Mouse (Mus musculus): ENCODE results near the gene Pgghg.

Pgghg gene

GRCm38 (mm10) chr7:140941222-140942051 lies at the start of gene Pgghg:
TSS of gene Pgghg (plus strand) at chr7:140941391.
- peak; percentile 68 to 78 for DNase-seq (ENCODE audit: low spot score in 2 of 2)

- DNase-seq (ENCODE audit: low spot score in 2 of 2) = no peak
Observed at GRCm38 (mm10) chr7:140894031-140894430, 47.2 kb upstream of the Pgghg start.

- DNase-seq (ENCODE audit: low spot score in 2 of 2) = no peak
Observed at GRCm38 (mm10) chr7:140894611-140895010, 46.6 kb upstream of the Pgghg start.

GRCm38 (mm10) chr7:140897863-140898262 lies 43.3 kb upstream of the Pgghg start:
- DNase-seq (ENCODE audit: low spot score in 2 of 2) = no peak

GRCm38 (mm10) chr7:140899121-140899520 lies 42.1 kb upstream of the Pgghg start:
- no peak for DNase-seq (ENCODE audit: low spot score in 2 of 2)

GRCm38 (mm10) chr7:140900220-140900619 lies 41.0 kb upstream of the Pgghg start, which contains the start of gene Cox8b:
TSS of gene Cox8b (minus strand) at chr7:140900446.
- DNase-seq (ENCODE audit: low spot score in 2 of 2) = no peak

- no peak for DNase-seq (ENCODE audit: low spot score in 2 of 2)
Observed at GRCm38 (mm10) chr7:140902036-140902875, 38.9 kb upstream of the Pgghg start.

- peak; percentile 74 to 84 for DNase-seq (ENCODE audit: low spot score in 2 of 2)
Observed at GRCm38 (mm10) chr7:140903212-140903611, 38.0 kb upstream of the Pgghg start.

GRCm38 (mm10) chr7:140905642-140906081 lies 35.5 kb upstream of the Pgghg start:
- DNase-seq (ENCODE audit: low spot score in 2 of 2) = no peak

GRCm38 (mm10) chr7:140907131-140907530 lies 34.1 kb upstream of the Pgghg start:
- no peak for DNase-seq (ENCODE audit: low spot score in 2 of 2)

GRCm38 (mm10) chr7:140907697-140908096 lies 33.5 kb upstream of the Pgghg start:
- DNase-seq (ENCODE audit: low spot score in 2 of 2) = no peak

- no peak for DNase-seq (ENCODE audit: low spot score in 2 of 2)
Observed at GRCm38 (mm10) chr7:140908181-140908580, 33.0 kb upstream of the Pgghg start.

- DNase-seq (ENCODE audit: low spot score in 2 of 2) = peak; percentile 63 to 76
Observed at GRCm38 (mm10) chr7:140908634-140909107, 32.5 kb upstream of the Pgghg start.

GRCm38 (mm10) chr7:140912293-140912692 lies 28.9 kb upstream of the Pgghg start:
- no peak for DNase-seq (ENCODE audit: low spot score in 2 of 2)

- no peak for DNase-seq (ENCODE audit: low spot score in 2 of 2)
Observed at GRCm38 (mm10) chr7:140912846-140913482, 28.2 kb upstream of the Pgghg start.

GRCm38 (mm10) chr7:140914031-140914690 lies 27.0 kb upstream of the Pgghg start:
- DNase-seq (ENCODE audit: low spot score in 2 of 2) = no peak

GRCm38 (mm10) chr7:140919911-140920310 lies 21.3 kb upstream of the Pgghg start:
- no peak for DNase-seq (ENCODE audit: low spot score in 2 of 2)

- no peak for DNase-seq (ENCODE audit: low spot score in 2 of 2)
Observed at GRCm38 (mm10) chr7:140920418-140921029, 20.7 kb upstream of the Pgghg start, which contains the start of gene Nlrp6. TSS of gene Nlrp6 (plus strand) at chr7:140920902.

GRCm38 (mm10) chr7:140921225-140921975 lies 19.8 kb upstream of the Pgghg start:
- no peak for DNase-seq (ENCODE audit: low spot score in 2 of 2)
